Mouse (Mus musculus) embryo, embryonic 10 days (tissue): ENCODE measurements around the gene Catsper4.
"Not testable (repeated sequence)": the region's sequence is repeated elsewhere in the genome, so short reads cannot be mapped to it uniquely, and the experiment has no call there.

Experiments
- DNase-seq: peaks from one replicate; pipeline ENCODE4 v3.0.0-alpha.2; 2015; ENCODE audit warnings: low spot score

The Catsper4 gene

GRCm38 (mm10) chr4:134227194-134227593 is at the start of gene Catsper4:
Gene Catsper4 (minus strand): TSS chr4:134227383.
- DNase-seq: no peak

- DNase-seq: peak; percentile 69
Measured at GRCm38 (mm10) chr4:134273417-134274345, 46.5 kb upstream of the Catsper4 start.

- DNase-seq: peak; percentile 15
Measured at GRCm38 (mm10) chr4:134272731-134273416, 45.7 kb upstream of the Catsper4 start.

- DNase-seq: no peak
Measured at GRCm38 (mm10) chr4:134271979-134272378, 44.8 kb upstream of the Catsper4 start.

- not testable (repeated sequence) for DNase-seq
Measured at GRCm38 (mm10) chr4:134269622-134270021, 42.4 kb upstream of the Catsper4 start.

GRCm38 (mm10) chr4:134268102-134268655 is 41.0 kb upstream of the Catsper4 start:
- no peak for DNase-seq

- DNase-seq: no peak
Measured at GRCm38 (mm10) chr4:134265860-134266585, 38.8 kb upstream of the Catsper4 start.

GRCm38 (mm10) chr4:134263191-134263590 is 36.0 kb upstream of the Catsper4 start:
- peak; percentile 70 for DNase-seq

GRCm38 (mm10) chr4:134258354-134258753 is 31.2 kb upstream of the Catsper4 start:
- no peak for DNase-seq

GRCm38 (mm10) chr4:134257198-134258009 is 30.2 kb upstream of the Catsper4 start:
- DNase-seq: peak; percentile 79

- DNase-seq: peak; percentile 65
Measured at GRCm38 (mm10) chr4:134256407-134257197, 29.4 kb upstream of the Catsper4 start.

GRCm38 (mm10) chr4:134255854-134256253 is 28.7 kb upstream of the Catsper4 start:
- DNase-seq: no peak

- DNase-seq: no peak
Measured at GRCm38 (mm10) chr4:134254835-134255234, 27.7 kb upstream of the Catsper4 start.

GRCm38 (mm10) chr4:134253722-134254324 is 26.6 kb upstream of the Catsper4 start, which contains the start of gene Grrp1:
Gene Grrp1 (minus strand): TSS chr4:134254106.
- peak; percentile 75 for DNase-seq

GRCm38 (mm10) chr4:134252911-134253721 is 25.9 kb upstream of the Catsper4 start:
- peak; percentile 68 for DNase-seq

- DNase-seq: peak; percentile 63
Measured at GRCm38 (mm10) chr4:134252131-134252910, 25.1 kb upstream of the Catsper4 start.

- peak; percentile 62 for DNase-seq
Measured at GRCm38 (mm10) chr4:134251241-134252130, 24.3 kb upstream of the Catsper4 start.
